Comparison of ENCODE assay signal across 9 mouse cellular contexts in genomic region chr8:117772126-117772525, GRCm38 (mm10). TPM values are rescaled to one million over a fixed set of nuclear protein-coding genes. Genes with fewer than 3 reads are reported as not detected.
A peak's percentile ranks its signal among the peaks of the same experiment; 100 is the strongest.
DNase-seq lines count a peak whose midpoint lies in the region; ATAC-seq and TF ChIP-seq lines count a peak whose summit lies in the region.
"Had no signal": no experiment of that assay in that cellular context is flagged by ENCODE, and none has a peak within 500 bp of the region (broad histone marks: within the 10 kb centered on the region; RNA-seq: fewer than 3 reads in every experiment).

No protein-coding gene starts in this region.

- H3K4me2 ChIP-seq in forebrain, embryonic 11.5 days (ENCODE audit: low read depth, low read length, severe bottlenecking): no peak overlapping the region
- no peak overlapping the region for H3K4me2 ChIP-seq in forebrain, embryonic 15.5 days (replicated peaks)
- H3K4me2 ChIP-seq: neural tube, embryonic 13.5 days had no signal

- no peak overlapping the region for H3K27ac ChIP-seq in forebrain, embryonic 11.5 days (ENCODE audit: low read depth, low read length)
- H3K27ac ChIP-seq in forebrain, embryonic 15.5 days (replicated peaks): no peak overlapping the region
- no peak overlapping the region for H3K27ac ChIP-seq in bone marrow, adult 2 months (ENCODE audit: control insufficient read depth, insufficient read depth, low read depth, low read length, poor library complexity)
- H3K27ac ChIP-seq: neural tube, embryonic 13.5 days had no signal

- H3K9ac ChIP-seq in forebrain, embryonic 11.5 days (ENCODE audit: low read length): no peak overlapping the region
- no peak overlapping the region for H3K9ac ChIP-seq in forebrain, embryonic 15.5 days (replicated peaks)
- H3K9ac ChIP-seq: neural tube, embryonic 13.5 days had no signal

- H3K4me3 ChIP-seq in forebrain, embryonic 11.5 days (ENCODE audit: low read depth, low read length): no peak overlapping the region
- no peak overlapping the region for H3K4me3 ChIP-seq in forebrain, embryonic 15.5 days
- H3K4me3 ChIP-seq in bone marrow, adult 2 months (replicated peaks; ENCODE audit: control insufficient read depth, low read depth, low read length): no peak overlapping the region
- H3K4me3 ChIP-seq: neural tube, embryonic 13.5 days had no signal

- H3K4me1 ChIP-seq in forebrain, embryonic 11.5 days (replicated peaks; ENCODE audit: control insufficient read depth, insufficient read depth, low read length): no peaks in the 10 kb centered on the region
- H3K4me1 ChIP-seq in forebrain, embryonic 15.5 days: no peaks in the 10 kb centered on the region
- H3K4me1 ChIP-seq in bone marrow, adult 2 months (ENCODE audit: control insufficient read depth, insufficient read depth, low read length): no peaks in the 10 kb centered on the region
- H3K4me1 ChIP-seq: neural tube, embryonic 13.5 days had no signal

- DNase-seq in forebrain, embryonic 11.5 days (ENCODE audit: low spot score): peak; percentile 62
- peak; percentile 21 for DNase-seq in ovary, postnatal 14 days (ENCODE audit: low spot score)
- DNase-seq in ovary, postnatal 10 days (ENCODE audit: low spot score): no peak
- DNase-seq in ovary, adult 18-20 months (ENCODE audit: low spot score): no peak

- no peaks in the 10 kb centered on the region for H3K27me3 ChIP-seq in forebrain, embryonic 11.5 days (ENCODE audit: control insufficient read depth, insufficient read depth, low read length)
- no peaks in the 10 kb centered on the region for H3K27me3 ChIP-seq in forebrain, embryonic 15.5 days
- H3K27me3 ChIP-seq: neural tube, embryonic 13.5 days had no signal

- H3K36me3 ChIP-seq in forebrain, embryonic 11.5 days (ENCODE audit: control insufficient read depth, insufficient read depth, low read length): no peaks in the 10 kb centered on the region
- H3K36me3 ChIP-seq in forebrain, embryonic 15.5 days: no peaks in the 10 kb centered on the region
- H3K36me3 ChIP-seq: neural tube, embryonic 13.5 days had no signal

- WGBS in forebrain, embryonic 11.5 days: 56% methylated on average over 2 of the region's 2 CpGs
- whole genome bisulfite sequencing in forebrain, embryonic 15.5 days: 63% methylated on average over 2 of the region's 2 CpGs
- WGBS in bone marrow, adult 2 months: 67% methylated on average over 2 of the region's 2 CpGs

- TF ChIP-seq POLR2A in bone marrow, adult 2 months (IDR thresholded peaks at IDR 0.05; ENCODE audit: borderline replicate concordance, control insufficient read depth, low read depth, low read length): no peak

- peak; percentile 63 for TF ChIP-seq CTCF in bone marrow, adult 2 months (IDR thresholded peaks at IDR 0.05; ENCODE audit: control insufficient read depth, insufficient read depth, low read length)

- no peaks in the 10 kb centered on the region for H3K9me3 ChIP-seq in forebrain, embryonic 11.5 days (ENCODE audit: control insufficient read depth, low read length)
- no peaks in the 10 kb centered on the region for H3K9me3 ChIP-seq in forebrain, embryonic 15.5 days
- H3K9me3 ChIP-seq: neural tube, embryonic 13.5 days had no signal

- no peak for ATAC-seq in forebrain, embryonic 11.5 days (replicated peaks; ENCODE audit: low FRiP score)
- no peak for ATAC-seq in forebrain, embryonic 15.5 days (replicated peaks)
- ATAC-seq in inflammation-experienced regulatory T-cells, adult 6 months: peak; percentile 46
- ATAC-seq in megakaryocyte, adult 5-6 weeks (ENCODE audit: poor library complexity, severe bottlenecking): peak; percentile 75

RNA-seq across cellular contexts. Expression of gene Mphosph6, which starts 29.6 kb away (rescaled TPM):
- polyA plus RNA-seq in forebrain, embryonic 11.5 days (2014; fragmentation: Nextera tagmentation; extraction: Ambion mirVana): 59.2 and 61.6 TPM in 2 replicates
- polyA plus RNA-seq in forebrain, embryonic 15.5 days (2015; fragmentation: Nextera tagmentation; extraction: Ambion mirVana): 37.5 and 39.2 TPM in 2 replicates
- polyA plus RNA-seq in bone marrow, adult 2 months (2011; ENCODE audit: insufficient read depth, insufficient read length, low replicate concordance, missing spikeins): 28.8 and 32.0 TPM in 2 replicates
- polyA plus RNA-seq in inflammation-experienced regulatory T-cells, adult 6 months (2017; shearing (Covaris generic)): 10 to 100 TPM; 59.7 to 87.8 (median 69.5) TPM
- total RNA-seq in megakaryocyte, adult 5-6 weeks (2015): 31.7 and 32.5 TPM in 2 replicates
- total RNA-seq in megakaryocyte, adult 5-6 weeks (2017): 25.1 and 33.8 TPM in 2 replicates

Comparison
In these comparisons a context has a peak if more than half of its experiments do, and no peak if none do; other contexts are left out.
1. DNase-seq: peak in forebrain, embryonic 11.5 days (single experiment) and ovary, postnatal 14 days (single experiment); none in ovary, postnatal 10 days (single experiment) and ovary, adult 18-20 months (single experiment).
2. ATAC-seq: peak in inflammation-experienced regulatory T-cells, adult 6 months (single experiment) and megakaryocyte, adult 5-6 weeks (single experiment); none in forebrain, embryonic 11.5 days (single experiment) and forebrain, embryonic 15.5 days (single experiment).